18 mouse cellular contexts compared by ENCODE assay signal in the genomic region with DNA sequence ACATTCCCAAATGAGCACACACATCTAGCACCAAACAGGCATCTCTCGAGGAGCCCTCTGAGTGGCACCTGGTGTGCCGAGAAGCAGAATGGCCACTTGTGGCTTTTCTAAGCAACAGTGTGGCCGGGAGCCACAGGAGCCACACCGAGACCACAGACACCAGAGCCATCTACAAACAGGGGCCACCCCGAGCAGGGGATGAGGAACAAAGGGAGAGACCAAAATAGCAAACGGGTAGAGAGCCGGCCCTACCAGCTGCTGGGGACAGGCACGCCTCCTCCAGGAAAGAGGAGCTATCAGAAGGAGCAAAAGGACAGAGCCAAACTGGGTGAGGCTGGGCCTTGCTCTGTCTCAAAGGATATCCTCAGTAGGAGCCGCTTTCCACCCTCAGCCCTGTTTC.
DNase-seq lines count a peak whose midpoint lies in the region; ATAC-seq and TF ChIP-seq lines count a peak whose summit lies in the region.
"Had no signal": no experiment of that assay in that cellular context is flagged by ENCODE, and none has a peak within 500 bp of the region (broad histone marks: within the 10 kb centered on the region; RNA-seq: fewer than 3 reads in every experiment).

No protein-coding gene starts in this region.

- peaks cover 64% of the 10 kb centered on the region for H3K36me3 ChIP-seq in heart, embryonic 12.5 days
- peaks cover 68% of the 10 kb centered on the region for H3K36me3 ChIP-seq in intestine, postnatal 0 days (ENCODE audit: control insufficient read depth, insufficient read depth)
- peaks cover 15% of the 10 kb centered on the region; the same call in 1 of the 2 replicates for H3K36me3 ChIP-seq in intestine, embryonic 16.5 days (ENCODE audit: control insufficient read depth, insufficient read depth, low read length)
- peaks cover 21 to 88% of the 10 kb centered on the region in 2 experiments for H3K36me3 ChIP-seq in CH12.LX (replicated peaks in 1 of 2; ENCODE audit: control insufficient read depth in 1 of 2, insufficient read depth in 1 of 2, low read length in 1 of 2)
- H3K36me3 ChIP-seq in limb, embryonic 15.5 days = peaks cover 77% of the 10 kb centered on the region

- no peak for TF ChIP-seq CTCF in intestine, postnatal 0 days (IDR thresholded peaks at IDR 0.05; ENCODE audit: low read depth)
- no peak for TF ChIP-seq CTCF in CH12.LX (conservative IDR thresholded peaks at IDR 0.05 in 1 of 2, IDR thresholded peaks at IDR 0.05 in 1 of 2; ENCODE audit: low read depth in 2 of 2, low read length in 2 of 2)

- no peak for TF ChIP-seq POLR2A in CH12.LX (IDR thresholded peaks at IDR 0.05; ENCODE audit: low read depth, low read length)

- TF ChIP-seq EP300 in CH12.LX (IDR thresholded peaks at IDR 0.05; ENCODE audit: low read length) = peak; percentile 36; the same call in 1 of the 2 replicates

- no peaks in the 10 kb centered on the region for H3K9me3 ChIP-seq in heart, embryonic 12.5 days (replicated peaks)
- H3K9me3 ChIP-seq in intestine, postnatal 0 days (ENCODE audit: control insufficient read depth) = no peaks in the 10 kb centered on the region
- H3K9me3 ChIP-seq in intestine, embryonic 16.5 days (ENCODE audit: control insufficient read depth, low read length) = no peaks in the 10 kb centered on the region
- no peaks in the 10 kb centered on the region for H3K9me3 ChIP-seq in CH12.LX (replicated peaks; ENCODE audit: low read length)
- no peaks in the 10 kb centered on the region for H3K9me3 ChIP-seq in limb, embryonic 15.5 days
- H3K9me3 ChIP-seq: embryonic facial prominence, embryonic 15.5 days; midbrain, embryonic 15.5 days; stomach, embryonic 15.5 days had no signal

- no peak overlapping the region for H3K4me2 ChIP-seq in heart, embryonic 12.5 days
- H3K4me2 ChIP-seq in intestine, postnatal 0 days (replicated peaks; ENCODE audit: low read depth) = no peak overlapping the region
- H3K4me2 ChIP-seq in intestine, embryonic 16.5 days (ENCODE audit: low read depth, low read length) = no peak overlapping the region
- no peak overlapping the region for H3K4me2 ChIP-seq in CH12.LX (ENCODE audit: insufficient read depth, low read depth, poor library complexity, severe bottlenecking)
- no peak overlapping the region for H3K4me2 ChIP-seq in limb, embryonic 15.5 days
- H3K4me2 ChIP-seq: embryonic facial prominence, embryonic 15.5 days; midbrain, embryonic 15.5 days; stomach, embryonic 15.5 days had no signal

- 50% methylated on average over 9 of the region's 9 CpGs for WGBS in heart, embryonic 12.5 days
- 69% methylated on average over 9 of the region's 9 CpGs for WGBS in intestine, postnatal 0 days
- WGBS in intestine, embryonic 16.5 days = 72% methylated on average over 9 of the region's 9 CpGs
- WGBS in limb, embryonic 15.5 days = 75% methylated on average over 9 of the region's 9 CpGs

- ATAC-seq in heart, embryonic 12.5 days (ENCODE audit: insufficient number of reproducible peaks, low FRiP score) = no peak
- ATAC-seq in intestine, postnatal 0 days = no peak
- no peak for ATAC-seq in intestine, embryonic 16.5 days
- no peak for ATAC-seq in limb, embryonic 15.5 days (ENCODE audit: insufficient number of reproducible peaks, low FRiP score, low TSS enrichment, low read depth)
- ATAC-seq: liver, postnatal 0 days; midbrain, embryonic 15.5 days had no signal

- H3K4me3 ChIP-seq in heart, embryonic 12.5 days = no peak overlapping the region
- H3K4me3 ChIP-seq in intestine, postnatal 0 days (ENCODE audit: low read depth, low read length) = no peak overlapping the region
- no peak overlapping the region for H3K4me3 ChIP-seq in intestine, embryonic 16.5 days (ENCODE audit: low read length)
- H3K4me3 ChIP-seq in CH12.LX (replicated peaks in 1 of 3; ENCODE audit: low read depth in 2 of 3, low read length in 2 of 3, poor library complexity in 1 of 3) = no peak overlapping the region
- no peak overlapping the region for H3K4me3 ChIP-seq in limb, embryonic 15.5 days
- H3K4me3 ChIP-seq: embryonic facial prominence, embryonic 15.5 days; midbrain, embryonic 15.5 days; stomach, embryonic 15.5 days had no signal

- H3K27me3 ChIP-seq in heart, embryonic 12.5 days (replicated peaks) = no peaks in the 10 kb centered on the region
- no peaks in the 10 kb centered on the region for H3K27me3 ChIP-seq in intestine, postnatal 0 days (replicated peaks; ENCODE audit: control insufficient read depth, insufficient read depth, low read length)
- no peaks in the 10 kb centered on the region for H3K27me3 ChIP-seq in intestine, embryonic 16.5 days (replicated peaks; ENCODE audit: control insufficient read depth, insufficient read depth, low read length)
- no peaks in the 10 kb centered on the region for H3K27me3 ChIP-seq in CH12.LX (replicated peaks)
- H3K27me3 ChIP-seq in limb, embryonic 15.5 days = no peaks in the 10 kb centered on the region
- H3K27me3 ChIP-seq: embryonic facial prominence, embryonic 15.5 days; midbrain, embryonic 15.5 days; stomach, embryonic 15.5 days had no signal

- peak overlapping the region; percentile 53; the same call in 1 of the 2 replicates for H3K9ac ChIP-seq in heart, embryonic 12.5 days
- H3K9ac ChIP-seq in intestine, postnatal 0 days (ENCODE audit: low read depth, low read length) = 0 out of 2 replicates have a peak overlapping the region, but pooled peaks have one; percentile 22
- no peak overlapping the region for H3K9ac ChIP-seq in intestine, embryonic 16.5 days (ENCODE audit: low read depth, low read length)
- H3K9ac ChIP-seq in CH12.LX (ENCODE audit: insufficient read depth, low read depth) = no peak overlapping the region
- H3K9ac ChIP-seq in limb, embryonic 15.5 days = no peak overlapping the region
- H3K9ac ChIP-seq: embryonic facial prominence, embryonic 15.5 days; liver, postnatal 0 days; midbrain, embryonic 15.5 days; stomach, embryonic 15.5 days had no signal

- DNase-seq in heart, adult 8-10 months (ENCODE audit: low spot score) = no peak
- peak; percentile 77 for DNase-seq in CH12.LX (ENCODE audit: extremely low read depth)
- no peak for DNase-seq in cerebellum, postnatal 10 days
- DNase-seq: adrenal gland, adult 8-10 months; cerebellum, adult 8-10 months; gastrocnemius, postnatal 14 days; kidney, adult 8-10 months; kidney, postnatal 25 days; liver, postnatal 0 days; lung, postnatal 10 days; right cerebral cortex, postnatal 25 days had no signal

- no peak for TF ChIP-seq RAD21 in CH12.LX (IDR thresholded peaks at IDR 0.05; ENCODE audit: low read depth, low read length)

- no peak overlapping the region for H3K27ac ChIP-seq in heart, embryonic 12.5 days (ENCODE audit: poor library complexity, severe bottlenecking)
- no peak overlapping the region for H3K27ac ChIP-seq in intestine, postnatal 0 days (ENCODE audit: low read depth, low read length)
- H3K27ac ChIP-seq in intestine, embryonic 16.5 days (ENCODE audit: low read length) = no peak overlapping the region
- H3K27ac ChIP-seq in CH12.LX (ENCODE audit: insufficient read depth, low read depth) = peak overlapping the region; percentile 63
- peak overlapping the region; percentile 38 for H3K27ac ChIP-seq in limb, embryonic 15.5 days
- H3K27ac ChIP-seq: embryonic facial prominence, embryonic 15.5 days; midbrain, embryonic 15.5 days; stomach, embryonic 15.5 days had no signal

- H3K4me1 ChIP-seq in heart, embryonic 12.5 days (replicated peaks) = peaks cover 62% of the 10 kb centered on the region
- H3K4me1 ChIP-seq in intestine, postnatal 0 days (replicated peaks; ENCODE audit: control insufficient read depth, insufficient read depth, low read length) = peaks cover 4% of the 10 kb centered on the region; the same call in 1 of the 2 replicates
- peaks cover 32% of the 10 kb centered on the region for H3K4me1 ChIP-seq in intestine, embryonic 16.5 days (ENCODE audit: control insufficient read depth, insufficient read depth, low read length)
- H3K4me1 ChIP-seq in CH12.LX (ENCODE audit: control insufficient read depth in 1 of 2, insufficient read depth in 2 of 2) = peaks cover 39 to 57% of the 10 kb centered on the region in 2 experiments
- H3K4me1 ChIP-seq in limb, embryonic 15.5 days = peaks cover 36% of the 10 kb centered on the region

- in situ Hi-C loops in CH12.LX (cut with MboI; ENCODE audit: low pct_ligation_motif_present, low pct_unique_long_range_greater_than_20kb, low sequenced_read_pairs) = no loop called here

- H3K79me2 ChIP-seq in CH12.LX (replicated peaks; ENCODE audit: control insufficient read depth, extremely low read depth, insufficient read depth, poor library complexity, severe bottlenecking) = no peaks in the 10 kb centered on the region

- dilution Hi-C loops in CH12.LX (cut with MboI; ENCODE audit: extremely low pct_ligation_motif_present, extremely low pct_unique_long_range_greater_than_20kb, low sequenced_read_pairs) = no loop called here

TF ChIP-seq in CH12.LX, 34 proteins besides CTCF, POLR2A, EP300 and RAD21:
- peak; percentile 63; the same call in 1 of the 2 replicates for TF ChIP-seq IRF4 (IDR thresholded peaks at IDR 0.05; ENCODE audit: low read depth, low read length)
- TF ChIP-seq MEF2A (IDR thresholded peaks at IDR 0.05; ENCODE audit: borderline replicate concordance, low read depth, low read length) = peak; percentile 94
- TF ChIP-seq TCF12 (IDR thresholded peaks at IDR 0.05; ENCODE audit: low read depth, low read length) = peak; percentile 72
- TF ChIP-seq MAZ (IDR thresholded peaks at IDR 0.05; ENCODE audit: low read depth, low read length) = 0 out of 2 replicates have a peak, but pooled peaks have one; percentile 14
- peak; percentile 71 for TF ChIP-seq BHLHE40 (IDR thresholded peaks at IDR 0.05; ENCODE audit: low read depth, low read length)
- TF ChIP-seq SIN3A (IDR thresholded peaks at IDR 0.05; ENCODE audit: low read length) = peak; percentile 57; the same call in 1 of the 2 replicates
- peak; percentile 67 for TF ChIP-seq ETS1 (conservative IDR thresholded peaks at IDR 0.05; ENCODE audit: low read depth, low read length)
- no peak for TF ChIP-seq KAT2A (IDR thresholded peaks at IDR 0.05; ENCODE audit: insufficient replicate concordance, low read length)
- 0 out of 2 replicates have a peak, but pooled peaks have one; percentile 22 for TF ChIP-seq ELF1 (IDR thresholded peaks at IDR 0.05; ENCODE audit: low read depth, low read length)
- no peak; the same call in 1 of the 2 replicates for TF ChIP-seq MXI1 (IDR thresholded peaks at IDR 0.05; ENCODE audit: low read depth, low read length)
- peak; percentile 65; the same call in 1 of the 2 replicates for TF ChIP-seq MAFK (IDR thresholded peaks at IDR 0.05; ENCODE audit: insufficient replicate concordance, low read length)
- TF ChIP-seq POLR2AphosphoS2 (IDR thresholded peaks at IDR 0.05; ENCODE audit: low read depth, low read length) = no peak

Comparison
In these comparisons a context has a peak if more than half of its experiments do, and no peak if none do; other contexts are left out.
1. H3K9ac ChIP-seq: peak in heart, embryonic 12.5 days (single experiment) and intestine, postnatal 0 days (single experiment); none in intestine, embryonic 16.5 days (single experiment), CH12.LX (single experiment) and limb, embryonic 15.5 days (single experiment).
2. H3K27ac ChIP-seq: peak in CH12.LX (single experiment) and limb, embryonic 15.5 days (single experiment); none in heart, embryonic 12.5 days (single experiment), intestine, postnatal 0 days (single experiment) and intestine, embryonic 16.5 days (single experiment).